Mouse (Mus musculus): ENCODE measurements around the gene Pfdn4. TPM values are rescaled to one million over a fixed set of nuclear protein-coding genes. Genes with fewer than 3 reads are reported as not detected.
A peak's percentile ranks its signal among the peaks of the same experiment; 100 is the strongest.

Gene Pfdn4
- polyA plus RNA-seq, 1 experiment from 2014 or later = 118 TPM

DNA sequence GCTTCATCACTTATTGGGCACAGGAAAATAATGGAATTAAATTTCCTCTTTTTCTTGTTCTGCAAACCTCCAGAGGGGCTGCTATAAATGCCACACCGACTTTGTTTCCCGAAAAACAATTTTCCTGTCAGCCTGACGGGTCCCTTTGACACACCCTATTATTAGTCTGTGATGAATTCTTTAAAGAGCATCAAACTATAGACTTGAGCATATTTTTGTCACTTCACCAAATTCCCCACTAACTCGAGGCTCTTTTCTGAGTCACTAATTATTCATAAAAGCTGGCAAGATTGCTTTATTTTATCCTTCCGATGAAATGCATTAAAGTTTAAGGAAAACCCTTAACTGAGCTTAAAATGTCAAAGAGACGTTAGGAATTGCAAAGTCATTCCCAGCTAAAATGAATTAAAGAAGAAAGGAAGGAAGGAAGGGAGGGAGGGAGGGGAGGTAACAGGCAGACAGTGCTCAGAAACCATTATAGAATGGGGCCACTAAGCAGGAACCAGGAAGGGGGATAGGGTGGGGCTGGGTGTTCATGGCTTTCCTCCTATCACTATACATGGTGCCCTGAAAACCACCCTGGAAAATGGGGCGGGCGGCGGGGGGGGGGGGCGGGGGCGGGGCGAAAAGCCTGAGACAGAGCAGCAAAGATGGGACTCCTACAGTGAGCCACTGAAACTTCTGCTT, 38.0 kb downstream of the Pfdn4 start:
- no peaks in the 10 kb centered on the region for H3K27me3 ChIP-seq (ENCODE audit: control insufficient read depth, insufficient read depth, low read length)
- no peak overlapping the region for H3K9ac ChIP-seq (ENCODE audit: low read length)
- no peak for ATAC-seq (ENCODE audit: low FRiP score)
- H3K4me1 ChIP-seq (ENCODE audit: control insufficient read depth, insufficient read depth, low read length) = no peaks in the 10 kb centered on the region
- WGBS = 71% methylated on average over 11 of the region's 12 CpGs
- H3K36me3 ChIP-seq (ENCODE audit: control insufficient read depth, insufficient read depth, low read length) = no peaks in the 10 kb centered on the region
- DNase-seq (ENCODE audit: low spot score, missing footprints) = no peak
- H3K9me3 ChIP-seq (ENCODE audit: control insufficient read depth, low read length) = no peaks in the 10 kb centered on the region
- H3K27ac ChIP-seq (ENCODE audit: low read depth, low read length) = no peak overlapping the region
- H3K4me3 ChIP-seq (ENCODE audit: low read depth, low read length) = no peak overlapping the region
- no peak overlapping the region for H3K4me2 ChIP-seq

DNA sequence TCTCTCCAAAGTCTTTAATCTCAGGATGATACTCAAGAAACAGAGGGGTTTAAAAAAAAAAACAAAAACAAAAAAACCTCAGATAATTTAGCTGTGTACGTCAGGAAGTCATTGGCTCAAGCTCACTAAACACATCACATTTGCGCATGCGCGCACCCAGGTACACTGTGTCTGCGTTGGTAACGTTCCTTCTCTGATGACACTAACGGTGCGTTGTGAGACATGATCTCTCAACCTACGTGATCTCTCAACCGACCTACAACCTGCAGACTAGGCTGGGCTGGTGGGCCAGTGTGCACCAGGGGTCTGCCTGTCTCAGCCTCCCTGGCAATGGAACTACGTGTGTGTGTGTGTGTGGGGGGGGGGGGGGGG, 38.6 kb downstream of the Pfdn4 start:
- DNase-seq (ENCODE audit: low spot score, missing footprints) = no peak

DNA sequence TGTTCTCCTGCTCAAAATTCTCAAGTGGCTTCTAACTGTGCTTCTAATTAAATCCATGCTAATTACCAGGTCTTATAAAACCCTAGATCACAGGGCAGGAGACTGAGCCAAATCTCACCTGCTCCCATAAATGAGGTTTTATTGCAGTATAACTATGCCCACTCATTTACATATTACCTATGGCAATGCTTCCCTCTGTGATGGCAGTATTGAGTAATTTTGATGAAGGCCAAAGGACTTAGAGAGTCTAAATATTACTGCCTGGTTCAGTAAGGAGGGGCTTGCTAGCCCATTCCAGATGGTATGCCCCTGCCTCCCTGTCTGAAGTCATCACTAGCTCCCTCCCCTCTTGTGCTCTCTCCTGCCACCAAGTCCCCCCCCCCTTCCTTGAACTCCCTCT, 39.6 kb downstream of the Pfdn4 start:
- no peak overlapping the region for H3K9ac ChIP-seq (ENCODE audit: low read length)
- H3K27ac ChIP-seq (ENCODE audit: low read depth, low read length) = no peak overlapping the region
- no peak for DNase-seq (ENCODE audit: low spot score, missing footprints)
- no peaks in the 10 kb centered on the region for H3K9me3 ChIP-seq (ENCODE audit: control insufficient read depth, low read length)
- no peak overlapping the region for H3K4me3 ChIP-seq (ENCODE audit: low read depth, low read length)
- no peak overlapping the region for H3K4me2 ChIP-seq
- no peaks in the 10 kb centered on the region for H3K27me3 ChIP-seq (ENCODE audit: control insufficient read depth, insufficient read depth, low read length)
- H3K36me3 ChIP-seq (ENCODE audit: control insufficient read depth, insufficient read depth, low read length) = no peaks in the 10 kb centered on the region
- no peak for ATAC-seq (ENCODE audit: low FRiP score)
- H3K4me1 ChIP-seq (ENCODE audit: control insufficient read depth, insufficient read depth, low read length) = no peaks in the 10 kb centered on the region

More for the DNA sequence above, 38.6 kb downstream of the Pfdn4 start:
- no peaks in the 10 kb centered on the region for H3K27me3 ChIP-seq (ENCODE audit: control insufficient read depth, insufficient read depth, low read length)
- H3K9me3 ChIP-seq (ENCODE audit: control insufficient read depth, low read length) = no peaks in the 10 kb centered on the region
- 95% methylated on average over 11 of the region's 11 CpGs for WGBS
- H3K4me2 ChIP-seq = no peak overlapping the region
- no peak overlapping the region for H3K4me3 ChIP-seq (ENCODE audit: low read depth, low read length)
- no peaks in the 10 kb centered on the region for H3K36me3 ChIP-seq (ENCODE audit: control insufficient read depth, insufficient read depth, low read length)
- ATAC-seq (ENCODE audit: low FRiP score) = no peak
- no peak overlapping the region for H3K9ac ChIP-seq (ENCODE audit: low read length)
- H3K4me1 ChIP-seq (ENCODE audit: control insufficient read depth, insufficient read depth, low read length) = no peaks in the 10 kb centered on the region
- no peak overlapping the region for H3K27ac ChIP-seq (ENCODE audit: low read depth, low read length)

DNA sequence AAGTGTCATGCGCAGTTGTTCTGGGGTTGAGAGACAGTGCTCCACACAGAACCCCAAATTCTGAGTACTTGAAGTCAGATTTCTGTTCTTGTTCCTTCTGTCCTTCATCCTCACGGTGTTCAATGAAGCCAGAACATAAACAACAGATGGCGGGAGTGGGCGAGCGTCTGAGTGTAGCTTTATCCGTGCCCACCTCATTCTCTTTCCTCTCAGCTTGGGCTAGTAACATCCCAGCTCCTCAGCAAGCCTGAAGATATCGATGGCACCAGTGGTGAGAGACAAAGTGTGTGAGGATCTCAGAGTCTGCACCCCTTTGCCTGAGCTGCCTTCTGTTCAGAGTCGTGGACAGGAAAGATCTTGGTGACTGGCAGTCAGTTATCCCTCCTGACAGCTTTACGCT, 43.0 kb downstream of the Pfdn4 start:
- Histone ChIP-seq H3K9ac (ENCODE audit: low read length) (no peak overlapping the region), H3K27ac (ENCODE audit: low read depth, low read length) (no peak overlapping the region), H3K9me3 (ENCODE audit: control insufficient read depth, low read length) (no peaks in the 10 kb centered on the region), H3K4me1 (ENCODE audit: control insufficient read depth, insufficient read depth, low read length) (no peaks in the 10 kb centered on the region), H3K27me3 (ENCODE audit: control insufficient read depth, insufficient read depth, low read length) (no peaks in the 10 kb centered on the region), H3K4me3 (ENCODE audit: low read depth, low read length) (no peak overlapping the region), H3K36me3 (ENCODE audit: control insufficient read depth, insufficient read depth, low read length) (no peaks in the 10 kb centered on the region), H3K4me2 (no peak overlapping the region)
- ATAC-seq (ENCODE audit: low FRiP score) = no peak
- DNase-seq (ENCODE audit: low spot score, missing footprints) = no peak
- WGBS = 90% methylated on average over 9 of the region's 9 CpGs

DNA sequence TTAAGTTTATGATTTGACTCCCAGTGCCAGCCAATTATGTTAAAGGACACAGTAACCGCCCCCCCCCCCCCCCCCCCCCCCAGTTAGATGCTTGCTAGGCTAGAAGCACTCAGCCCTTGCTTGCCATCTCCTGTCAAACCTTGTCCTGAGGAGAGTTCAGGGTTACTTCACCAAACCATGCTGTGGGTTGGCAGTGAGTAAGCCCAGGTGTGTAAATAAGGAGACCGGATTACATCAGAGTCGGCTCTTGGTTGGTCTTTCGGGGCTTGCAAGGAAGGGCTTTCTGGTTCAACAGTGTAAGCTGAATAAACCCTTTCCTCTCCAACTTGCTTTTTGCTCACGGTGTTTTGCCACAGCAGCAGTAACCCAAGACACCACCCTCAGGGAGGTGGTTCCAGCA, 47.4 kb downstream of the Pfdn4 start:
- H3K27me3 ChIP-seq (ENCODE audit: control insufficient read depth, insufficient read depth, low read length) = no peaks in the 10 kb centered on the region
- no peaks in the 10 kb centered on the region for H3K36me3 ChIP-seq (ENCODE audit: control insufficient read depth, insufficient read depth, low read length)
- no peak overlapping the region for H3K4me2 ChIP-seq
- peaks cover 10% of the 10 kb centered on the region for H3K4me1 ChIP-seq (ENCODE audit: control insufficient read depth, insufficient read depth, low read length)
- ATAC-seq (ENCODE audit: low FRiP score) = no peak
- no peak overlapping the region for H3K4me3 ChIP-seq (ENCODE audit: low read depth, low read length)
- H3K9ac ChIP-seq (ENCODE audit: low read length) = no peak overlapping the region
- no peak for DNase-seq (ENCODE audit: low spot score, missing footprints)
- H3K27ac ChIP-seq (ENCODE audit: low read depth, low read length) = no peak overlapping the region
- WGBS = 79% methylated on average over 5 of the region's 5 CpGs
- no peaks in the 10 kb centered on the region for H3K9me3 ChIP-seq (ENCODE audit: control insufficient read depth, low read length)

DNA sequence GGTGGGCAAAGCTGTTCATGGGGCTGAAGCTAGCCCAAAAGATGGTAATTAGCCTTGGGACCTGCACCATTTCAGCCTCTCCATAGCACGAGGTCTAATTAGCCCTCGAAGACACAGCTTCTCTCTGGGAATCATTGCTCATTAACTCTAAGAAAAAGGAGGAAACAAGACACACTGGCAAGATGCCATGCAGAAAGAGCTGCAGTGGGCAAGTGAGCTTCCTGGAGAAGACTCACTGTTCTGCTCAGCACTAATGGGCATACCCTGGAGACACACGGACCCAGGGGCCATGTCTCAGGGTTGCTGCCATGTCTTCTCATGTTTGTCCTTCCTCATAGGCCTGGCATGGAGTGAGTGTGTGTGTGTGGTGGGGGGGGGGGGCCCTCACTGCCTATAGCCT, 47.9 kb downstream of the Pfdn4 start:
- Histone ChIP-seq H3K4me3 (ENCODE audit: low read depth, low read length) (no peak overlapping the region), H3K9me3 (ENCODE audit: control insufficient read depth, low read length) (no peaks in the 10 kb centered on the region), H3K4me1 (ENCODE audit: control insufficient read depth, insufficient read depth, low read length) (peaks cover 10% of the 10 kb centered on the region), H3K27me3 (ENCODE audit: control insufficient read depth, insufficient read depth, low read length) (no peaks in the 10 kb centered on the region), H3K36me3 (ENCODE audit: control insufficient read depth, insufficient read depth, low read length) (no peaks in the 10 kb centered on the region), H3K27ac (ENCODE audit: low read depth, low read length) (no peak overlapping the region), H3K9ac (ENCODE audit: low read length) (no peak overlapping the region), H3K4me2 (no peak overlapping the region)
- WGBS = 88% methylated on average over 3 of the region's 3 CpGs
- no peak for DNase-seq (ENCODE audit: low spot score, missing footprints)
- no peak for ATAC-seq (ENCODE audit: low FRiP score)

DNA sequence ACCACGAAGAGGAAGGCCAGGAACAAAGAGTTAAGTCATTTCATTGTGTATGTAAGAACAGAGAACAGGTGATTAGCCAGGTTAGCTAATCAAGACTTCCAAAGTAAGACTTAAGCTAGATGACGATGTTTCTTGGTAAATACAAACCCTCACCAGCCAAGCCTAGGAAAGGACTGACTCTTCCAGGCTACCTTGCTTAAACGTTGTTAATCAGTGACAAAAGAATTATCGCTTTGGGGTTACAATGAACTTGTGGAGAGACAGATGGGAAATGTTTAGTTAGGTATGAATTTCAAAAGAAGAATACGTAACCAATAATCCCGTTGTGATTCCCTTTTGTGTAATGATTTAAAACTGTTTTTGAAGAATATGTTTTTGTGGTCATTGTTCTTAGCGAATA, 48.7 kb downstream of the Pfdn4 start:
- H3K36me3 ChIP-seq (ENCODE audit: control insufficient read depth, insufficient read depth, low read length) = no peaks in the 10 kb centered on the region
- H3K9ac ChIP-seq (ENCODE audit: low read length) = no peak overlapping the region
- WGBS = 88% methylated on average over 7 of the region's 7 CpGs
- no peak overlapping the region for H3K4me2 ChIP-seq
- H3K4me3 ChIP-seq (ENCODE audit: low read depth, low read length) = no peak overlapping the region
- no peak for DNase-seq (ENCODE audit: low spot score, missing footprints)
- H3K27ac ChIP-seq (ENCODE audit: low read depth, low read length) = no peak overlapping the region
- H3K27me3 ChIP-seq (ENCODE audit: control insufficient read depth, insufficient read depth, low read length) = no peaks in the 10 kb centered on the region
- H3K9me3 ChIP-seq (ENCODE audit: control insufficient read depth, low read length) = no peaks in the 10 kb centered on the region
- no peak for ATAC-seq (ENCODE audit: low FRiP score)
- H3K4me1 ChIP-seq (ENCODE audit: control insufficient read depth, insufficient read depth, low read length) = peaks cover 10% of the 10 kb centered on the region

DNA sequence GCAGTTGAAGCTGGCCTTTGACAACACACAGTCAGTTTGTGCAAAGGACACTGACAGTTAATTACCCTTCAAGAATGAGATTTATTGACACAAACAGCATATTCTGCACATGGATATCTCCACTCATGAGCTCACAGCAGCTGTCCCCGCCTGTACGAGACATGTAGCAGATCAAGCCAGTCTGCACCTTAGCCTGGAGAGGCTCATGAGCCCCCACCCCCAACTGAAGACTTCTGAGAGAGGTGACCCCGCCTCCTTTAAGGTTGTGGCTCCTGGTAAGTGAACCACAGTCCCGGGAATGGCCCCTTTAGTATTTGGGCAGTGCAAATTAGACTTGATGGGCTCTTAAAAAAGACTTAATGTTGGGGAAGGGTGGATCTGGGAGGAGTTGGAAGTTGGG, 49.5 kb downstream of the Pfdn4 start:
- H3K9me3 ChIP-seq (ENCODE audit: control insufficient read depth, low read length) = no peaks in the 10 kb centered on the region
- H3K4me2 ChIP-seq = no peak overlapping the region
- no peak overlapping the region for H3K27ac ChIP-seq (ENCODE audit: low read depth, low read length)
- no peak overlapping the region for H3K4me3 ChIP-seq (ENCODE audit: low read depth, low read length)
- H3K27me3 ChIP-seq (ENCODE audit: control insufficient read depth, insufficient read depth, low read length) = no peaks in the 10 kb centered on the region
- H3K4me1 ChIP-seq (ENCODE audit: control insufficient read depth, insufficient read depth, low read length) = peaks cover 10% of the 10 kb centered on the region
- H3K9ac ChIP-seq (ENCODE audit: low read length) = no peak overlapping the region
- WGBS = 71% methylated on average over 4 of the region's 4 CpGs
- no peaks in the 10 kb centered on the region for H3K36me3 ChIP-seq (ENCODE audit: control insufficient read depth, insufficient read depth, low read length)
- peak; percentile 65 for DNase-seq (ENCODE audit: low spot score, missing footprints)
- no peak for ATAC-seq (ENCODE audit: low FRiP score)

DNA sequence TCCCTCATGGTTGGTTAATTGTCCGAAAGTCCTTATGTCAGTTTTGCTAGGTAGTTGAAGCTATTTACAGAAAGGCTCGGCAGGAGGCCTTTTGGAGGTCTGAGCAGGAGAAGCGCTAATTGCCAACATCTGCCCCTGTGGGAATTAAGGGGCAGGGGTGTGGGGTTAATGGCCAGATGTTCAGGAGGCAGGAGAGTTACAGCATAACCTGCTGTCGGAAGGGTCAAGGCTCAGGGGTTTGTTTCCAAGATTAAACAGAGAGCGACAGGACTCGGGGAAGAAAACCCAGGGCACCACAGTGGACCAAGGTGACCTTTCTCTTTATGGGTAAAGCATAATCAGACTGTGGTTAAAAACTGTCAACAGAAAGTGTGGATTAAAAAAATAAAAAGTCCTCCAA, 51.3 kb downstream of the Pfdn4 start:
- H3K4me1 ChIP-seq (ENCODE audit: control insufficient read depth, insufficient read depth, low read length) = peaks cover 10% of the 10 kb centered on the region
- H3K27me3 ChIP-seq (ENCODE audit: control insufficient read depth, insufficient read depth, low read length) = no peaks in the 10 kb centered on the region
- no peaks in the 10 kb centered on the region for H3K9me3 ChIP-seq (ENCODE audit: control insufficient read depth, low read length)
- WGBS = 28% methylated on average over 6 of the region's 6 CpGs
- H3K36me3 ChIP-seq (ENCODE audit: control insufficient read depth, insufficient read depth, low read length) = no peaks in the 10 kb centered on the region
- H3K4me3 ChIP-seq (ENCODE audit: low read depth, low read length) = no peak overlapping the region
- H3K27ac ChIP-seq (ENCODE audit: low read depth, low read length) = no peak overlapping the region
- ATAC-seq (ENCODE audit: low FRiP score) (no peak), DNase-seq (ENCODE audit: low spot score, missing footprints) (peak; percentile 87)
- no peak overlapping the region for H3K9ac ChIP-seq (ENCODE audit: low read length)
- no peak overlapping the region for H3K4me2 ChIP-seq
